Mouse (Mus musculus): ENCODE measurements at regions not wholly inside any gene's neighbourhood (a gene's known extent, or its start where the extent isn't known, plus 50 kb on each side); places are given as distances from the start of the nearest gene placed in this dataset.

GRCm38 (mm10) chr4:82048171-82048570 lies 605.6 kb upstream of the Mpdz start:
- H3K27me3 ChIP-seq (ENCODE audit: control insufficient read depth, insufficient read depth, low read length), result no peaks in the 10 kb centered on the region
- H3K4me3 ChIP-seq (ENCODE audit: low read depth, low read length), result no peak overlapping the region
- no peak for ATAC-seq (ENCODE audit: insufficient number of reproducible peaks, insufficient read depth, low FRiP score, low read depth)
- no peak overlapping the region for H3K9ac ChIP-seq (replicated peaks; ENCODE audit: low read depth, low read length)
- H3K4me2 ChIP-seq (replicated peaks; ENCODE audit: low read depth, low read length), result no peak overlapping the region
- WGBS, result 92% methylated on average over 2 of the region's 2 CpGs
- no peaks in the 10 kb centered on the region for H3K9me3 ChIP-seq (ENCODE audit: control insufficient read depth, low read depth, low read length)
- H3K36me3 ChIP-seq (ENCODE audit: control insufficient read depth, insufficient read depth, low read length), result no peaks in the 10 kb centered on the region
- H3K27ac ChIP-seq (ENCODE audit: low read length), result no peak overlapping the region
- H3K4me1 ChIP-seq (ENCODE audit: control insufficient read depth, insufficient read depth, low read length), result no peaks in the 10 kb centered on the region

- Histone ChIP-seq H3K4me1 (ENCODE audit: control insufficient read depth, insufficient read depth, low read length) (peaks cover 4% of the 10 kb centered on the region; the same call in 1 of the 2 replicates), H3K9me3 (ENCODE audit: control insufficient read depth, low read depth, low read length) (no peaks in the 10 kb centered on the region), H3K9ac (replicated peaks; ENCODE audit: low read depth, low read length) (no peak overlapping the region), H3K36me3 (ENCODE audit: control insufficient read depth, insufficient read depth, low read length) (no peaks in the 10 kb centered on the region), H3K4me2 (replicated peaks; ENCODE audit: low read depth, low read length) (no peak overlapping the region), H3K27me3 (ENCODE audit: control insufficient read depth, insufficient read depth, low read length) (no peaks in the 10 kb centered on the region), H3K4me3 (ENCODE audit: low read depth, low read length) (no peak overlapping the region), H3K27ac (ENCODE audit: low read length) (no peak overlapping the region)
- ATAC-seq (ENCODE audit: insufficient number of reproducible peaks, insufficient read depth, low FRiP score, low read depth), result no peak
- WGBS, result 70% methylated on average over 1 of the region's 1 CpGs
Measured at GRCm38 (mm10) chr4:82037473-82037872, 594.9 kb upstream of the Mpdz start.

- no peak for ATAC-seq (ENCODE audit: insufficient number of reproducible peaks, insufficient read depth, low FRiP score, low read depth)
- Histone ChIP-seq H3K4me3 (ENCODE audit: low read depth, low read length) (no peak overlapping the region), H3K27me3 (ENCODE audit: control insufficient read depth, insufficient read depth, low read length) (no peaks in the 10 kb centered on the region), H3K4me1 (ENCODE audit: control insufficient read depth, insufficient read depth, low read length) (peaks cover 4% of the 10 kb centered on the region; the same call in 1 of the 2 replicates), H3K9me3 (ENCODE audit: control insufficient read depth, low read depth, low read length) (no peaks in the 10 kb centered on the region), H3K9ac (replicated peaks; ENCODE audit: low read depth, low read length) (no peak overlapping the region), H3K4me2 (replicated peaks; ENCODE audit: low read depth, low read length) (no peak overlapping the region), H3K36me3 (ENCODE audit: control insufficient read depth, insufficient read depth, low read length) (no peaks in the 10 kb centered on the region), H3K27ac (ENCODE audit: low read length) (no peak overlapping the region)
- WGBS, result 40% methylated on average over 3 of the region's 3 CpGs
Measured at GRCm38 (mm10) chr4:82035074-82035703, 592.6 kb upstream of the Mpdz start.

- H3K27me3 ChIP-seq (ENCODE audit: control insufficient read depth, insufficient read depth, low read length), result no peaks in the 10 kb centered on the region
- H3K36me3 ChIP-seq (ENCODE audit: control insufficient read depth, insufficient read depth, low read length), result no peaks in the 10 kb centered on the region
- H3K4me3 ChIP-seq (ENCODE audit: low read depth, low read length), result no peak overlapping the region
- ATAC-seq (ENCODE audit: insufficient number of reproducible peaks, insufficient read depth, low FRiP score, low read depth), result no peak
- 88% methylated on average over 9 of the region's 9 CpGs for WGBS
- no peak overlapping the region for H3K27ac ChIP-seq (ENCODE audit: low read length)
- H3K4me2 ChIP-seq (replicated peaks; ENCODE audit: low read depth, low read length), result no peak overlapping the region
- no peak overlapping the region for H3K9ac ChIP-seq (replicated peaks; ENCODE audit: low read depth, low read length)
- no peaks in the 10 kb centered on the region for H3K4me1 ChIP-seq (ENCODE audit: control insufficient read depth, insufficient read depth, low read length)
- no peaks in the 10 kb centered on the region for H3K9me3 ChIP-seq (ENCODE audit: control insufficient read depth, low read depth, low read length)
Measured at GRCm38 (mm10) chr4:82029237-82029636, 586.6 kb upstream of the Mpdz start.

- H3K4me1 ChIP-seq (ENCODE audit: control insufficient read depth, insufficient read depth, low read length), result no peaks in the 10 kb centered on the region
- H3K4me2 ChIP-seq (replicated peaks; ENCODE audit: low read depth, low read length), result no peak overlapping the region
- H3K27ac ChIP-seq (ENCODE audit: low read length), result no peak overlapping the region
- H3K36me3 ChIP-seq (ENCODE audit: control insufficient read depth, insufficient read depth, low read length), result no peaks in the 10 kb centered on the region
- no peaks in the 10 kb centered on the region for H3K9me3 ChIP-seq (ENCODE audit: control insufficient read depth, low read depth, low read length)
- H3K27me3 ChIP-seq (ENCODE audit: control insufficient read depth, insufficient read depth, low read length), result no peaks in the 10 kb centered on the region
- no peak overlapping the region for H3K9ac ChIP-seq (replicated peaks; ENCODE audit: low read depth, low read length)
- H3K4me3 ChIP-seq (ENCODE audit: low read depth, low read length), result no peak overlapping the region
- ATAC-seq (ENCODE audit: insufficient number of reproducible peaks, insufficient read depth, low FRiP score, low read depth), result no peak
- WGBS, result 56% methylated on average over 9 of the region's 9 CpGs
Measured at GRCm38 (mm10) chr4:82027447-82027881, 584.8 kb upstream of the Mpdz start.

- no peak overlapping the region for H3K9ac ChIP-seq (replicated peaks; ENCODE audit: low read depth, low read length)
- H3K9me3 ChIP-seq (ENCODE audit: control insufficient read depth, low read depth, low read length), result no peaks in the 10 kb centered on the region
- H3K27ac ChIP-seq (ENCODE audit: low read length), result peak overlapping the region; percentile 75; the same call in 1 of the 2 replicates
- ATAC-seq (ENCODE audit: insufficient number of reproducible peaks, insufficient read depth, low FRiP score, low read depth), result no peak
- WGBS, result 77% methylated on average over 6 of the region's 6 CpGs
- H3K4me1 ChIP-seq (ENCODE audit: control insufficient read depth, insufficient read depth, low read length), result peaks cover 7% of the 10 kb centered on the region; the same call in 1 of the 2 replicates
- no peak overlapping the region for H3K4me3 ChIP-seq (ENCODE audit: low read depth, low read length)
- no peaks in the 10 kb centered on the region for H3K36me3 ChIP-seq (ENCODE audit: control insufficient read depth, insufficient read depth, low read length)
- no peak overlapping the region for H3K4me2 ChIP-seq (replicated peaks; ENCODE audit: low read depth, low read length)
- H3K27me3 ChIP-seq (ENCODE audit: control insufficient read depth, insufficient read depth, low read length), result no peaks in the 10 kb centered on the region
Measured at GRCm38 (mm10) chr4:82001406-82001732, 558.8 kb upstream of the Mpdz start.

GRCm38 (mm10) chr4:82000590-82001405 lies 558.2 kb upstream of the Mpdz start:
- H3K4me2 ChIP-seq (replicated peaks; ENCODE audit: low read depth, low read length), result no peak overlapping the region
- peak; percentile 61; the same call in 1 of the 2 replicates for ATAC-seq (ENCODE audit: insufficient number of reproducible peaks, insufficient read depth, low FRiP score, low read depth)
- no peaks in the 10 kb centered on the region for H3K27me3 ChIP-seq (ENCODE audit: control insufficient read depth, insufficient read depth, low read length)
- H3K27ac ChIP-seq (ENCODE audit: low read length), result peak overlapping the region; percentile 75
- no peaks in the 10 kb centered on the region for H3K9me3 ChIP-seq (ENCODE audit: control insufficient read depth, low read depth, low read length)
- H3K4me1 ChIP-seq (ENCODE audit: control insufficient read depth, insufficient read depth, low read length), result peaks cover 7% of the 10 kb centered on the region; the same call in 1 of the 2 replicates
- whole genome bisulfite sequencing, result 67% methylated on average over 19 of the region's 19 CpGs
- H3K4me3 ChIP-seq (ENCODE audit: low read depth, low read length), result no peak overlapping the region
- H3K9ac ChIP-seq (replicated peaks; ENCODE audit: low read depth, low read length), result no peak overlapping the region
- no peaks in the 10 kb centered on the region for H3K36me3 ChIP-seq (ENCODE audit: control insufficient read depth, insufficient read depth, low read length)

GRCm38 (mm10) chr4:81999654-82000314 lies 557.2 kb upstream of the Mpdz start:
- peaks cover 7% of the 10 kb centered on the region; the same call in 1 of the 2 replicates for H3K4me1 ChIP-seq (ENCODE audit: control insufficient read depth, insufficient read depth, low read length)
- H3K4me3 ChIP-seq (ENCODE audit: low read depth, low read length), result no peak overlapping the region
- H3K36me3 ChIP-seq (ENCODE audit: control insufficient read depth, insufficient read depth, low read length), result no peaks in the 10 kb centered on the region
- no peak for ATAC-seq (ENCODE audit: insufficient number of reproducible peaks, insufficient read depth, low FRiP score, low read depth)
- 51% methylated on average over 11 of the region's 11 CpGs for WGBS
- H3K9ac ChIP-seq (replicated peaks; ENCODE audit: low read depth, low read length), result no peak overlapping the region
- no peak overlapping the region for H3K27ac ChIP-seq (ENCODE audit: low read length)
- H3K4me2 ChIP-seq (replicated peaks; ENCODE audit: low read depth, low read length), result no peak overlapping the region
- H3K9me3 ChIP-seq (ENCODE audit: control insufficient read depth, low read depth, low read length), result no peaks in the 10 kb centered on the region
- no peaks in the 10 kb centered on the region for H3K27me3 ChIP-seq (ENCODE audit: control insufficient read depth, insufficient read depth, low read length)

Data from stomach, embryonic 14.5 days (tissue).